Mouse (Mus musculus) adrenal gland, adult (tissue): ENCODE measurements at regions not wholly inside any gene's neighbourhood (a gene's known extent, or its start where the extent isn't known, plus 50 kb on each side); places are given as distances from the start of the nearest gene placed in this dataset.

Source experiments
- DNase-seq, 2 experiments: peaks; one replicate each; pipeline ENCODE4 v3.0.0; 2022 to 2023; ENCODE audit warnings: low spot score in 1 of 2; ENCODE audit not compliant: inconsistent age in 2 of 2

DNA sequence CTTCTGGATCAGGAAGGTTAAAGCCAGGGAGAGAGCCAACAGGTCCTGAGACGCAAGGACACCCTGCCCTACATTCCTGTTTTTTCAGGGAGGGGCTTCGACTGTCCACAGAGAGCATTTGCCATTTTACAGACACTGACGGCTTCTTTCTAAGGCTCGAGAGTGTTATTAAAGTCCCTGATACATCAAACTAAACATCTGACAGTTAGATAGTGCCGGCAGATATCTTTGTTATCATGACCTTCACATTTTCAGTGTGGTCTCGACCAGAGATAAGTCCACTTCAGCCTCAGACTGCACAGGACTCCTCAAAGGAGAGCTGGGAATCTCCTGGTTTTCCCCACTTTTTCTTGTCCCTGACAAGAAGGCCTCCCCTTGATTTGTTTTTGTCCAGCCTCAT, 229.9 kb upstream of the Cited2 start:
- peak; percentile 47 to 76 for DNase-seq

- no peak for DNase-seq
Measured at GRCm38 (mm10) chr10:17496831-17497230, 226.2 kb upstream of the Cited2 start.

GRCm38 (mm10) chr10:17510626-17511193, 212.3 kb upstream of the Cited2 start:
- DNase-seq, result no peak

- no peak for DNase-seq
Measured at GRCm38 (mm10) chr10:17511779-17512335, 211.2 kb upstream of the Cited2 start.

- DNase-seq, result no peak
Measured at GRCm38 (mm10) chr10:17512487-17512886, 210.5 kb upstream of the Cited2 start.

GRCm38 (mm10) chr10:17513756-17514155, 209.3 kb upstream of the Cited2 start:
- no peak for DNase-seq

DNA sequence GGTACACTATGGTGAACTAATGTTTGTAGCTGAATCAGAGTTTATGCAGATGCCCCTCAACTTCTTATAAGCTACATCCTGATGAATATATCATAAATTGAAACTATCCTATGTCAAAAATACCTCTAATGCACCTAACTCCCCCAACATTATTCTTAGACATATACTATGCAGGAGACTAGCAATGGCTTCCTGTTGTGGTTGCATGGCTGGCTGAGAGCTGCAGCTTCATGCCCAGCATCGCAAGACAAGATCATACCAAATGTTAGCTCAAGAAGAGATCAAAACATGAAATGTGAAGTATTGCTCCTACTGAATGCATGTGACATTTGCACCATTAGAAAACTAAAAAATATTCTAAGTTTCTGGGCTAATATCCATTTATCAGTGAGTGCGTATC, 206.9 kb upstream of the Cited2 start:
- DNase-seq, result no peak

- DNase-seq, result no peak
Measured at GRCm38 (mm10) chr10:17518423-17519175, 204.4 kb upstream of the Cited2 start.

DNA sequence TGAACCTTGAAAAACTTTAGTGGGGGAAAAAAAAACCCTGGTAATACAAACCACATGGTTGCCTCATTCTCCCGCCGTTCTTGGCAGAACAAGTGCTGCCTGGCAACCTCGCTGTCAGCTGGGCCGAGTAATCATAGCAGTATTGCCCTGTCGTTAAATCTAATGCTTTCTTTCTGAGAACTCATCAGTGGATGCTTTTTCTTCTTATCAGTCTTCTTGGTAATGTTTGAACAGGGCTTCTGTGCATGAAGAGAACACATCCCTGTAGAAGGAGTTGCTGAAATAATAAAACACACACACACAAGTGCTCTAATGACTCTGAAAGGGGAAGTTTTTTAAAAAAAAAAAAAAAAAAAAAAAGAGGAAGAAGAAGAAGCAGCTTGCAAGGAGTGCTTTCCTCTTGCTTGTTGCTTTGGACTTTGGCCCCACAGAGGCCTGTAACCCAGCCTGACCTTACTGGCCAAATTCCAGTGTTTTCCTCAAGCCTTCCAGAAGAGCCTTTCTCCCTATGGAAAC, 200.9 kb upstream of the Cited2 start:
- DNase-seq, result peak in 1 of 2 experiments; percentile 67

GRCm38 (mm10) chr10:17523558-17524328, 199.3 kb upstream of the Cited2 start:
- no peak for DNase-seq

DNA sequence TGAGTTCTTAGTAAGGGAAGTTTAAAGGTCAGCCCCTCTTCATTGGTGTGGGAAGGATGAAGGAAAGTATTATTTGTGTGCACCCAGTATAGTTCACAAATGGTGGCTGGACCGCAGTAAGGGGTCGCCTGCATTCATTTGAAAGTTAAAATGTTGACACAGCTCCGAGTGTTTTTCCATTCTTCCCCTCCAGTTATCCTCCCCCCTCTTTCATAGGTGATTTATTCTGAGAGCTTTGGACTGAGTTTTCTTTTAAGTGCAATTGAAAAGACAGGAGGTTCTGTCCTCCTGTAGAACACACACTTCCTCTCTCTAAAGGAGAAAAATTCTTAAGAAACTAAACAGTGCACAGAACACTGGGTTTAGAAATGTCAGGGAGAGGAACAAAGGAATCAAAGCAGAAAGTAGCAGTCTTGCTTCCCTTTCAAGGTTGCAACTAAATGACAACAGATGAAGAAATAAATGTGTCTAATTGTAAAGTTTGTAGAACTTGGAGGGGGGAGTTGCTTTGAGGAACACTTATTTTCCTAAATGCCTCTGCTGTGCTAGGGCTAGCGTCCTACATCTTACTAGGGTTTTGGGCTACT, 195.8 kb upstream of the Cited2 start:
- peak in 1 of 2 experiments; percentile 52 for DNase-seq

DNA sequence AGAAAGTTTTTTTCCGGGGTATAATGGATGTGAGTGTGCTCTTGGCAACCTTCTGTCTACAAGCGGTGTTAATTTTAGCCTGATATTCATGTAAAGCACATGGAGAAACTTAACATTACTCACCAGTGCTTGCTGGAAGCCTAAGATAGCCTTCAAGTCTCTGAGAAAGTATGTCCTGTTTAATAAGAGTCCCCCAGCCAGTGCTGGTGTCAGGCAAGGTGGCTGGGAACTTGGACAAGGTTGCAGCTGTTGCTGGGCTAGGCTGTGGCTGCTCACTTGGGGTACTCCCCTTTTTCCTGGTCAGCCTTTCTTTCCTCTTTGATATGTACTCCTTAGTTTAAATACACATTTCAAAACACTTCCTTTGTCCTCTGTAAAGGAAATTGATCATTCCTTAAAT, 194.9 kb upstream of the Cited2 start:
- peak in 1 of 2 experiments; percentile 42 for DNase-seq

DNA sequence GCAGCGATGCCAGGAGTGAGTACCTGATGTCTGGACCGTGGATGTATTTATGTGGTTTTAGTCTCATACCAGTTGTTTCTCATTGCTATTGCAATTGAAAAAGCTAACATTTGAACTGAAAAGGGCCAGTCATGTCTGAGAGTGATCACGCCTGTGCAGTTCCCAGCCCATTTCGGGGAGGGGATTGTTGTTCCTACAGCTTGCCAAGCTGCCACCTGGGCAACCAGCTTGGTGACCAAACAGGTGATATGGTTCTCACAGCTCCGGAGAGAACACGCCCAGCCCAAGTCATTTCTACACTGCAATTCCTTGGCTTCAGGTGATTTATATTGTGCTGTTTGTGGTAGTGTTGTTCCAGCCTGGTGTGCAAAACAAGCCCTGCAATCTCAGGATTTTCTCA, 194.2 kb upstream of the Cited2 start:
- DNase-seq, result no peak

- peak in 1 of 2 experiments; percentile 51 for DNase-seq
Measured at GRCm38 (mm10) chr10:17529851-17530509, 193.0 kb upstream of the Cited2 start.

GRCm38 (mm10) chr10:17531021-17531420, 192.0 kb upstream of the Cited2 start:
- no peak for DNase-seq

DNA sequence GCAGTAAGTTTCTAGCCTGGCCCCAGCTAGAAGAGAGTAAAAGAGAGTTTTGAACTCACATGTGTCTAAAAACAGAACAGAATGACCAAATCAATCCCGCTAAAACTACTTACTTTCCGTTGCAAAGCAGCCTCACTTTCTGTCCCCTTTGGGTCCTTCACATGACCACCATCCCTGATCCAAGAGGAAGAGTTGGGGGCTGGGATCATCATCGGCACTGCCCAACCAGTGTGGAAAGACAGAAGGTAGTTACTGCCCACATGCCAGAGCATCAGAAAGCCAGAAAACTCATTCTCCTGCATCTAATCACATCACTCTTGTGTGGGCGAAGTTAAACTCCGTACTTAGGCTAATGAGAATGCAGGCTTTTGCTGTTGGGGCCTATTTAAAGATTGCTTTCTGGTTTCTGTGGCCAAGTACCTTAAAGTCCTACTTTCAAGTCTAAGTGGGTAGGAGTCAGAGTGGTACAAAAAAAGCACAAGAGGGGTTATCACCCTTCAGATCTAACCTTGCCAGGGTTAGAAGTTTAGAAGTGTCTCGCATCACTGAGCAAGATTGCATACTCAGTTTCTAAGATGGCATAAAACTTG, 184.0 kb upstream of the Cited2 start:
- no peak for DNase-seq

DNA sequence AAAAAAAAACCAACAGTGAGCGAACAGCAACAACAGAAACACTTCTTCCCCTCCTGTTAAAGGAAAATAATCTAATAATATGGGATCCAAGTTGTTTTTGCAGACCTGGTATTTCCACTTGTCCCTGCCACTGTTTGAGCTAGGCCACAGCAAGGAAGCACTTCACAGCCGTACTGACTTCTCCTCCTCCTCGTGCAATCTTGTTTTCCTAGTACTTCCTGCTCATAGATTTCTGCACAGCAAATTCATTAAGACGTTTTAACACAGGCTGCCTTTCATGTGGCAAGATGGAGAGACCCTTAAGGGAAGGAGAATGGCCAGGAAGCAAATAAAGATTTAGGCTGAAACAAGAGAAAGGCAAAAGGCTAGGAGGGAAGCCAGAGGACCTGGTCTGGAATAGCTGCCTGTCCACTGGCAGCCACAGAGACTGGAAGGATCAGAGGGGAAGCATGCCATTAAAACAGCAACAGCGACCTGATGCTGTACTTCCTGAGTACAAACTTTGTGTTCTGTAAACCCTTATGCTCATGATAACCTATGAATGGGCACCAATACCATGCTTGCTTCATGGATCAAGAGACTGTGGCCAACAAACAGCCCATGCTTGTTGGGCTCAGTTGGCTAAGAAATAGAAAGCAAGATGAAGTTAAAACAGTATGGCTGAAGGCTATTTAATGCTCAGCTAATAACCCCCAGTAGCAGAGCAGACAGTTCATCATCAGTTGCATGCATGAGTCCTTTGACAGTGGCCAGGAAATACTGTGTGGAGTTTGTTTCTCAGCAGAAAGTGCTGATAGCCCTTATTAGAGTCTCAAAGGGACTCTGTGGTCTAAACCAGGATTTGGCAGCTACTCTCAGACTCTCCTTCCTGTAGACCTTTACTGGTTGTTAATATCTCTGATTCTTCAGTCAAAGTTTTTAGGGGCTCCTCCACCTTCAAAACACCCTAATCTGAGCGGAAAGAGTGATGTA, 182.3 kb upstream of the Cited2 start:
- DNase-seq, result no peak

DNA sequence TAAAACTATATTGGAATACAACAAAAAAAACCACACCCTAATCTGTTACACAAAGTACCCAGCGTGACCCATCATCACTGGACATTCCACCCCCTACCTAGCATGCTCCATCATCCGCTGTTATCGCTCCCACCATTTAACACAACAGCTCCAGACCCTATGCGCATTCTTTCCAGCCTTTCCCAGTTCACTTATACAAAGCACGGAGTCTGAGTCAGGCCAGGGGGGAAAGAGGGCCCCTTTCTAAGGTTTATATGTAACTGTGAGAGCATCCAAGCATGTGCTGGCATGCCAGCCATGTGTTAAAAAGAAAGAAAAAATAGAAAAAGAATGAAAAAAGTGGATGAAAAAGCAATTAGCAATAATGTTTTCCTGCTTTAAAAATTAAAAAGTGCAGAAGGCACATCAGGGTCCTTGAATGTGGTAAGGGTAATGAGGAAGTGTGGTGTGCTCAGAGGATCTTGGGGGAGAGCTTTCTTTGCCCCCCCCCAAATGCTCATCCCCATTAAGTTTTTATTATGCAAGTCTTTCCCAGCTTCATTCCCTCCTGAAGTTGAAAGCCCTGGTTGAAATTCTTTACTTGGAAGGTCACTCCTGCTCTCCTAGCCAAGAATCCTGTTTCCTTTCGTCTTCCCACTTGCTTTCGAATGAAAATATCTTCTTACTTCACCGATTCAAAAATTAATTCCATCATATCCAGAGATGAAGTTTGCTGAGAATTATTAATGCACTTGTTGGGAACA, 180.7 kb upstream of the Cited2 start:
- DNase-seq, result no peak
